ENCODE assay signal across 14 mouse cellular contexts in genomic region chr4:32293686-32294265, GRCm38 (mm10). TPM values are rescaled to one million over a fixed set of nuclear protein-coding genes. Genes with fewer than 3 reads are reported as not detected.
DNase-seq lines count a peak whose midpoint lies in the region; ATAC-seq and TF ChIP-seq lines count a peak whose summit lies in the region.
"Had no signal": no experiment of that assay in that cellular context is flagged by ENCODE, and none has a peak within 500 bp of the region (broad histone marks: within the 10 kb centered on the region; RNA-seq: fewer than 3 reads in every experiment).

No protein-coding gene starts in this region.

- H3K9me3 ChIP-seq in heart, postnatal 0 days (replicated peaks; ENCODE audit: control insufficient read depth, low read length) = no peaks in the 10 kb centered on the region
- no peaks in the 10 kb centered on the region for H3K9me3 ChIP-seq in neural tube, embryonic 13.5 days
- H3K9me3 ChIP-seq in hindbrain, embryonic 14.5 days (ENCODE audit: control insufficient read depth, low read length) = no peaks in the 10 kb centered on the region
- H3K9me3 ChIP-seq: heart, embryonic 15.5 days had no signal

- no peak for ATAC-seq in heart, postnatal 0 days (ENCODE audit: insufficient read depth, low read depth)
- no peak for ATAC-seq in neural tube, embryonic 13.5 days (ENCODE audit: low read depth)
- no peak for ATAC-seq in hindbrain, embryonic 14.5 days (ENCODE audit: low FRiP score)
- ATAC-seq in granulocyte monocyte progenitor cell, adult 5-6 weeks (replicated peaks; ENCODE audit: poor library complexity, severe bottlenecking) = no peak
- ATAC-seq: liver, postnatal 0 days had no signal

- WGBS in heart, postnatal 0 days = 64% methylated on average over 7 of the region's 7 CpGs
- WGBS in neural tube, embryonic 13.5 days = 32% methylated on average over 7 of the region's 7 CpGs
- 34% methylated on average over 7 of the region's 7 CpGs for WGBS in hindbrain, embryonic 14.5 days

- TF ChIP-seq EP300 in heart, postnatal 0 days (IDR thresholded peaks at IDR 0.05; ENCODE audit: low read depth) = no peak

- no peaks in the 10 kb centered on the region for H3K27me3 ChIP-seq in heart, postnatal 0 days (ENCODE audit: control insufficient read depth, insufficient read depth, low read length)
- no peaks in the 10 kb centered on the region for H3K27me3 ChIP-seq in neural tube, embryonic 13.5 days
- no peaks in the 10 kb centered on the region for H3K27me3 ChIP-seq in hindbrain, embryonic 14.5 days (ENCODE audit: control insufficient read depth, insufficient read depth, low read length)
- H3K27me3 ChIP-seq: CH12.LX; heart, embryonic 15.5 days had no signal

- no peaks in the 10 kb centered on the region for H3K36me3 ChIP-seq in heart, postnatal 0 days (replicated peaks; ENCODE audit: control insufficient read depth, insufficient read depth, low read length)
- H3K36me3 ChIP-seq in neural tube, embryonic 13.5 days = no peaks in the 10 kb centered on the region
- no peaks in the 10 kb centered on the region for H3K36me3 ChIP-seq in hindbrain, embryonic 14.5 days (replicated peaks; ENCODE audit: control insufficient read depth, insufficient read depth)
- H3K36me3 ChIP-seq: heart, embryonic 15.5 days had no signal

- DNase-seq in heart, postnatal 0 days (ENCODE audit: low spot score) = no peak
- no peak for DNase-seq in heart, postnatal 4 days
- no peak for DNase-seq in neural tube, embryonic 10.5 days (ENCODE audit: extremely low spot score, low spot score)
- no peak for DNase-seq in hindbrain, embryonic 14.5 days (ENCODE audit: low spot score)
- DNase-seq in frontal cortex, postnatal 14 days (ENCODE audit: low spot score in 2 of 2) = no peak
- DNase-seq: adrenal gland, postnatal 14 days; cerebellum, postnatal 14 days; liver, postnatal 0 days; thymus, postnatal 36 days had no signal

- TF ChIP-seq CTCF in heart, postnatal 0 days (IDR thresholded peaks at IDR 0.05; ENCODE audit: low read depth) = no peak

- H3K4me1 ChIP-seq in heart, postnatal 0 days (ENCODE audit: control insufficient read depth, insufficient read depth) = peaks cover 41% of the 10 kb centered on the region
- H3K4me1 ChIP-seq in neural tube, embryonic 13.5 days (replicated peaks) = peaks cover 84% of the 10 kb centered on the region
- peaks cover 28% of the 10 kb centered on the region for H3K4me1 ChIP-seq in hindbrain, embryonic 14.5 days (replicated peaks; ENCODE audit: control insufficient read depth, insufficient read depth, low read length)

- no peak overlapping the region for H3K4me3 ChIP-seq in heart, postnatal 0 days (ENCODE audit: low read depth, low read length)
- H3K4me3 ChIP-seq in neural tube, embryonic 13.5 days = no peak overlapping the region
- no peak overlapping the region for H3K4me3 ChIP-seq in hindbrain, embryonic 14.5 days (replicated peaks; ENCODE audit: low read length)
- H3K4me3 ChIP-seq: heart, embryonic 15.5 days had no signal

- H3K4me2 ChIP-seq in heart, postnatal 0 days (ENCODE audit: low read depth, low read length) = no peak overlapping the region
- H3K4me2 ChIP-seq in neural tube, embryonic 13.5 days = no peak overlapping the region
- no peak overlapping the region for H3K4me2 ChIP-seq in hindbrain, embryonic 14.5 days (replicated peaks)
- H3K4me2 ChIP-seq: heart, embryonic 15.5 days had no signal

- no peak overlapping the region for H3K9ac ChIP-seq in heart, postnatal 0 days (replicated peaks; ENCODE audit: low read depth, low read length)
- no peak overlapping the region for H3K9ac ChIP-seq in neural tube, embryonic 13.5 days
- H3K9ac ChIP-seq in hindbrain, embryonic 14.5 days = no peak overlapping the region
- H3K9ac ChIP-seq: heart, embryonic 15.5 days; liver, postnatal 0 days had no signal

- H3K27ac ChIP-seq in heart, postnatal 0 days (ENCODE audit: low read depth) = peak overlapping the region; percentile 43; the same call in 1 of the 2 replicates
- H3K27ac ChIP-seq in neural tube, embryonic 13.5 days (replicated peaks) = peak overlapping the region; percentile 33; the same call in 1 of the 2 replicates
- 0 out of 2 replicates have a peak overlapping the region, but pooled peaks have one; percentile 49 for H3K27ac ChIP-seq in hindbrain, embryonic 14.5 days
- H3K27ac ChIP-seq: macrophage had no signal

RNA-seq across cellular contexts. Expression of gene Bach2, which starts 55.2 kb away (rescaled TPM):
- total RNA-seq in heart, postnatal 0 days (2014; rRNA removed; ENCODE audit: low replicate concordance) = 2.1 and 3.1 TPM in 2 replicates
- 2.1 and 2.4 TPM in 2 replicates for polyA plus RNA-seq in heart, postnatal 0 days (2015; fragmentation: Nextera tagmentation; extraction: Ambion mirVana)
- 10 to 100 TPM; 23.9 to 24.5 TPM for total RNA-seq in heart, postnatal 4 days (2021)
- 31.5 and 37.7 TPM in 2 replicates for polyA plus RNA-seq in neural tube, embryonic 13.5 days (2015; fragmentation: Nextera tagmentation; extraction: Ambion mirVana)
- 27.7 and 31.5 TPM in 2 replicates for polyA plus RNA-seq in hindbrain, embryonic 14.5 days (2014; fragmentation: Nextera tagmentation; extraction: Ambion mirVana)
- 0.67 and 4.9 TPM in 2 replicates for total RNA-seq in granulocyte monocyte progenitor cell, adult 5-6 weeks (2014; fragmentation: Nextera tagmentation)
- total RNA-seq in granulocyte monocyte progenitor cell, adult 5-6 weeks (2017) = under 0.01 and 0.17 TPM in 2 replicates
- total RNA-seq: CH12.LX had no signal
